Mouse (Mus musculus) forebrain, embryonic 15.5 days (tissue): Measurements from ENCODE around the gene Spred3. TPM values are rescaled to one million over a fixed set of nuclear protein-coding genes. Genes with fewer than 3 reads are reported as not detected.

Experiments used
- ATAC-seq: fragments of 200-750 bp; cut with Nextera tagmentation; replicated peaks from 2 replicates; pipeline ENCODE4 v1.8.0; 2017; ENCODE audit warnings: mild to moderate bottlenecking, moderate TSS enrichment, moderate library complexity
- H3K27ac ChIP-seq: fragments of 300-500 bp; sonication (generic); replicated peaks from 2 replicates; pipeline ENCODE4 v1.5.1; 2015; ENCODE audit warnings: mild to moderate bottlenecking, inconsistent platforms
- H3K27me3 ChIP-seq: fragments of 300-500 bp; sonication (generic); 2 replicates; pipeline ENCODE4 v1.6.1; 2015; ENCODE audit warnings: inconsistent platforms
- H3K36me3 ChIP-seq: fragments of 300-500 bp; sonication (generic); 2 replicates; pipeline ENCODE4 v1.6.1; 2015; ENCODE audit warnings: mild to moderate bottlenecking, inconsistent platforms
- H3K4me1 ChIP-seq: fragments of 300-500 bp; sonication (generic); 2 replicates; pipeline ENCODE4 v1.6.1; 2015; ENCODE audit warnings: inconsistent platforms
- H3K4me2 ChIP-seq: fragments of 300-500 bp; sonication (generic); replicated peaks from 2 replicates; pipeline ENCODE4 v1.6.1; 2015; ENCODE audit warnings: mild to moderate bottlenecking, inconsistent platforms
- H3K4me3 ChIP-seq: fragments of 300-500 bp; sonication (generic); 2 replicates; pipeline ENCODE4 v1.5.1; 2015; ENCODE audit warnings: mild to moderate bottlenecking, inconsistent platforms
- H3K9ac ChIP-seq: fragments of 300-500 bp; sonication (generic); replicated peaks from 2 replicates; pipeline ENCODE4 v1.6.1; 2015; ENCODE audit warnings: mild to moderate bottlenecking, inconsistent platforms
- H3K9me3 ChIP-seq: fragments of 300-500 bp; sonication (generic); 2 replicates; pipeline ENCODE4 v1.6.1; 2016; ENCODE audit warnings: inconsistent platforms
- WGBS: fragments of 180-500 bp; shearing (Covaris S2); methylation state at CpG from one replicate; pipeline ENCODE4 v1.1.7; 2015; ENCODE audit warnings: mixed read lengths; 5-methylcytosine and 5-hydroxymethylcytosine counted together
- polyA plus RNA-seq: library from polyadenylated mRNA; unstranded; fragments of >200 nt; fragmentation: Nextera tagmentation; extraction: Ambion mirVana; gene quantifications from 2 replicates; pipeline ENCODE4 v1.2.1, GENCODE M21; 2015

Spred3 gene
- polyA plus RNA-seq, 1 experiment from 2014 or later = 6.4 TPM

DNA sequence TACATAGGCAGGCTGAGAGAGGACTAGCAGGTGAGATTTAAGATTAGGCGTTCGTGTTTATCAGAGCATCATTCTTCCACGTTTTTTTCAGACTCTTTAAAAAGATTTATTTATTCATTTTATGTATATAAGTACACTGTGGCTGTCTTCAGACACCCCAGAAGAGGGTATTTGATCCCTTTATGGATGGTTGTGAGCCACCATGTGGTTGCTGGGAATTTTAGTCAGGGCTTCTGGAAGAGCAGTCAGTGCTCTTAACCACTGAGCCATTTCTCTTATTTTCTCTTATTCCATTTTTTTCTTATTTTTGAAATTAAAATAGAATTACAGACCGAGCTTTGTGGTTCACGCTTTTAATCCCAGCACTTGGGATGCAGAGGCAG, 10.6 kb upstream of the Spred3 start:
- peak overlapping the region; percentile 66; the same call in 1 of the 2 replicates for H3K9ac ChIP-seq
- H3K4me1 ChIP-seq = peaks cover 19% of the 10 kb centered on the region
- ATAC-seq = peak; percentile 57
- peak overlapping the region; percentile 44 for H3K4me2 ChIP-seq
- 38% methylated on average over 5 of the region's 5 CpGs for WGBS
- H3K36me3 ChIP-seq = peaks cover 8% of the 10 kb centered on the region
- H3K27me3 ChIP-seq = no peaks in the 10 kb centered on the region
- H3K9me3 ChIP-seq = no peaks in the 10 kb centered on the region
- peak overlapping the region; percentile 57 for H3K27ac ChIP-seq
- H3K4me3 ChIP-seq = peak overlapping the region; percentile 56

DNA sequence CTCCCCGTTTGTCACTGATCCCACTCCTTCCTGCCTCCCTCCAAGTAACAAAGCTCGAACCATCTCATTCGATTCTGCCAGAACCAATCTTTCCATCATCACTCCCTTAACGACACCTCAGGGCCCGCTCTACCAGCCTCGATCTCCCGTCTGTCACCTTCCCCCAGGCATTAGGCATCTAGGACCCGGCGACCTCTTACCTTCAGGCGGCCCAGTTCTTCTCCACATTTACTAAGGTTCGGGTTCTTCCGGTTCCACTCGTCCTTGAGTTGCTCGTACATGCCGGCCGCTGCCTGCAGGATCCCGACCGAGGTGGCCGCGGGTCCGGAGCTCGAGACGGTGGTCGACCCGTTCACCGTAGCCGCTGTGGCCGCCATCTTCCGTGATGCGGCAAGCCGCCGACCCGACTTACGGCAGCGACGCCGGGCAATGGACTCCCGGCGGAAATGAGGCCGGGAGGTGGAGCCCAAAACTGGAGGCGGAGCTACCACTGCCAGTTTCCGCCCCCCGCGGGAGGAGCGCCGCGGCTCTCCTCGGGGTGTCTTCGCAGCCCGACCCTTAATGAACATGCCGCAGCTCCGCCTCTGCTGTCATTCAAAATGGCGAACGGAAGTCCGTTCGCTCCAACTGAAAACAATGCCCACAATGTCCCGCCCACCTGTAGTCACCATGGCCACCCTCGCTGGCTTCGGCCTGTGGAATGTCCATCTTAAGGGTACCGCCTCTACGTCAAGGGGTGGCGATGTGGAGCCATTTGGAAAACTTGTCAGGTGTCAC, 10.1 kb upstream of the Spred3 start, which contains the start of gene Psmd8:
Psmd8 (minus strand) TSS at position 625 of the 777 bp plus-strand sequence.
- Histone ChIP-seq H3K4me2 (peak within 1 kb of the TSS; percentile 68), H3K4me1 (peaks cover 19% of the 10 kb centered on the region), H3K9ac (peak within 1 kb of the TSS; percentile 66), H3K9me3 (no peaks in the 10 kb centered on the region), H3K36me3 (peaks cover 14% of the 10 kb centered on the region), H3K27ac (peak within 1 kb of the TSS; percentile 57), H3K27me3 (no peaks in the 10 kb centered on the region), H3K4me3 (peak within 1 kb of the TSS; percentile 56)
- ATAC-seq = peak; percentile 95
- under 1% methylated on average over 62 of the region's 62 CpGs for WGBS

DNA sequence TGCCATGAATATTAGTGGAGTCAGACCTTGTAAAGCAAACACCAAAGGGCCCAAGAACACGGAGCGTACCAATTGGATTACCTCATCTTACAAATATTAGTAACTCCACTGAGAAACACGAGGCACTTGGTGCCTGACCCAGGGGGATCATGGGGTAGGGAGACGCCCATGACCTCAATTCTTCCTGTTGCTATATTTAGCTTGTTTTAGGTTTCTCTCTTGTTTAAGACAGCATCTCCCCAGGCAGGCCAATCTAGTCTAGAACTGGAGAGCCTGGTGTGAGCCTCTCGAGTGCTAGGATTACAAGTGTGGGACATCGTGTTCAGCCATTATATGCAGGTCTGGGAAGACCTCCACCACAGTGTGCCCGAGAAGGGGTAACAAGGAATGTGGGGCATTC, 9.1 kb upstream of the Spred3 start:
- ATAC-seq = no peak
- H3K4me3 ChIP-seq = peak overlapping the region; percentile 56
- H3K4me1 ChIP-seq = peaks cover 19% of the 10 kb centered on the region
- WGBS = 50% methylated on average over 7 of the region's 7 CpGs
- no peak overlapping the region for H3K27ac ChIP-seq
- H3K36me3 ChIP-seq = peaks cover 23% of the 10 kb centered on the region
- H3K27me3 ChIP-seq = peaks cover under 1% of the 10 kb centered on the region; the same call in 1 of the 2 replicates
- peak overlapping the region; percentile 68 for H3K4me2 ChIP-seq
- H3K9ac ChIP-seq = peak overlapping the region; percentile 66
- H3K9me3 ChIP-seq = no peaks in the 10 kb centered on the region

DNA sequence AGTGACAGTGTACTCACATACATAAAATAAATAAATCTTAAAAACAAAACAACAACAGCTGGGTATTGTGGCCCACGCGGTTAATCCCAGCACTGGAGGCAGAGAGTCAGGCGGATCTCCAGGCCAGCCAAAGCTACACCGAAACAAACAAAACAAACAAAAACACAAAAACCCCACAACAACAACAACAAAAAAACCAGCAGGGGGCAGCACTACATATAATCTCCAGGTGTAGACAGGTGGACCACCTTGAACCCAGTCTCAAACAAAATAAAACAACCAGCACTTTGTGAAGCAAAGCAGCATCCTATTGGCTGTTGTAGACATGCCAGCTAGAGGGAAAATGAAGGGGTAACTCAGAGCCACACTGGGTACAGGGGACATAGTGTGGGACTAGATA, 7.9 kb upstream of the Spred3 start:
- Histone ChIP-seq H3K9ac (no peak overlapping the region), H3K27ac (no peak overlapping the region), H3K4me2 (no peak overlapping the region), H3K36me3 (peaks cover 35% of the 10 kb centered on the region), H3K9me3 (no peaks in the 10 kb centered on the region), H3K4me3 (no peak overlapping the region), H3K27me3 (peaks cover 12% of the 10 kb centered on the region), H3K4me1 (peaks cover 19% of the 10 kb centered on the region)
- WGBS = 82% methylated on average over 4 of the region's 4 CpGs
- no peak for ATAC-seq

DNA sequence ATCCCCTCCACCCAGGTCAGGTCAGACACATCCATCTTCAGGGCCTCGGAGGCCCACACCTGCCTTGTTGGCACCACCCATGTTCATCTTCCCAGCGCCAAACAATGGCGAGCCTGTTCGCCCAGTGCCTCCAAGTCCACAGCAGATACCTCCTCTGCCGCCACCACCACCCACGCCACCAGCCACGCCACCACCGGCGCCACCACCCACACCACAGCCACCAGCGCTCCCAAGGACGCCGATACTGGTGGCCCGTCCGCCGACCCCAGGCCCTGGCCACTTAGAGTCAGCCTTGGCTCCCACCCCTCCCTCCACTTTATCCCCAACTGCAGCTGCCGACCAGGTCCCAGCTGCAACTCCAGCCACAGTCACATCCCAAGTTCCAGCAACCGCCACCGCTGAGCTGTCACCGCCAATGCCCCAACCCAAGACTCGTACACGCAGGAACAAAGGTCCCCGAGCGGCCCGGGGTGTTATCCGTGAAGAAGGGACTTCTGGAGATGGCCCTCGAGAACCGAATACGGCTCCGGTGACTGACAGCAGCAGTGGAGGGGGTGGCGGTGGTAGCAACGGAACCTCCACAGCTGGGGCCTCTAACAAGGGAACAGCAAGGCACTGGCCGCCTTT, 2.3 kb upstream of the Spred3 start:
- Histone ChIP-seq H3K4me3 (no peak overlapping the region), H3K4me1 (peaks cover 40% of the 10 kb centered on the region), H3K9me3 (no peaks in the 10 kb centered on the region), H3K4me2 (no peak overlapping the region), H3K27ac (no peak overlapping the region), H3K9ac (no peak overlapping the region), H3K27me3 (peaks cover 37% of the 10 kb centered on the region), H3K36me3 (peaks cover 39% of the 10 kb centered on the region)
- WGBS = 33% methylated on average over 32 of the region's 32 CpGs
- ATAC-seq = no peak

DNA sequence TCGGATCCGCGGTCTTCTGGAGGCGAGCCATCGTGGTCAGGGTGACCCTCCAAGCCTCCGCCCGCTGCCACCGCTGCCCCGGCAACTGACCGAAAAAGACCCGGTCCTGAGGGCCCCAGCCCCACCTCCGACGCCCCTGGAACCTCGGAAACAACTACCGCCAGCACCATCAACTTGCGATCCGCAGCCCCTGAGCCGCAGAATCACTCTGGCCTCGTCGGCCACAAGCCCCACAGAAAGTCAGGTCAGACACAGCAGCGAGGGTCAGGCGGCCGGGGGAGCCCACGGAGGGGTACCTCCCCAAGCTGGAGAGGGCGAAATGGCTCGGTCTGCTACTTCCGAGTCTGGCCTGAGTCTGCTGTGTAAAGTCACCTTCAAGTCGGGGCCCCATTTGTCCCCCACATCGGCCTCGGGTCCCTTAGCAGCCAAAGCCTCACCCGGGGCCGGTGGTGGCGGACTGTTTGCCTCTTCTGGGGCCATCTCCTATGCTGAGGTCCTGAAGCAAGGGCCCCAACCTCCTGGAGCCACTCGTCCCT, 1.4 kb upstream of the Spred3 start:
- Histone ChIP-seq H3K9ac (no peak overlapping the region; the same call in 1 of the 2 replicates), H3K27me3 (peaks cover 37% of the 10 kb centered on the region)

DNA sequence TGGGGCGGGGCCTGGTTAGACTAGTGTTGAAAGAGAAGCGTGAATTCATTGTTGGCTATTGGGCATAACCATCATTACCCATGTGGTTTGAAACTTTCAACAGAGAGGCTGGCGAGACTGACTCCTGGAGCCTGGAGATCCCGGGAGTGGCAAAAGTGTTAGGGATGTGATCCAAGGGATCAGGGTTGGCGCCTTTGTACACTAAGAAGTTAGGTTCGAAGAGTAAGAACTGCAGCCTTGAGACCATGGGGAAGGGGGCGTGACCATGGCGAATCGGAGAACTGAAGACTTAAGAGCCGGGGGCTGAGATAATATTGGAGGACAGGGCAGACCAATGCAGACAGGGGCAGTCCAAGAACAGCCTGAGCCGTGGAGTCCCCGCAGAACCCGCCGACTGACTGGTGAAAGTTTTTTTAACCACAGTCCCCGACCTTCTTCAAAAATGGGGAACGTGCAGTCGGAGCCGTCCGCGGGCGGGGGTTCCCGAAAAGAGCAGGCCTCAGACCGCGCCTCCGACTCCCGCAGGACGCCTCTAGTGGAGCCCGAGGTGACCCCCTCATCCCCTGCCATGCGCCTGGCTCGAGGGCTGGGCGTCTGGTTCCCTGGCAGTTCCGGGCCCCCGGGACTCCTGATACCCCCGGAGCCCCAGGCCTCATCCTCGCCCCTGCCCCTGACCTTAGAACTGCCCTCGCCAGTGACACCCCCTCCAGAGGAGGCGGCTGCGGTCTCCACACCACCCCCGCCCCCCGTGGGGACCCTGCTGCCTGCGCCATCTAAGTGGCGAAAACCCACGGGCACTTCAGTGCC, 747 bp upstream of the Spred3 start:
- peak overlapping the region; percentile 83 for H3K4me3 ChIP-seq
- no peak overlapping the region; the same call in 1 of the 2 replicates for H3K9ac ChIP-seq

More for the DNA sequence above, 1.4 kb upstream of the Spred3 start:
- Histone ChIP-seq H3K4me1 (peaks cover 40% of the 10 kb centered on the region), H3K9me3 (no peaks in the 10 kb centered on the region), H3K36me3 (peaks cover 39% of the 10 kb centered on the region), H3K4me2 (peak overlapping the region; percentile 82), H3K27ac (no peak overlapping the region), H3K4me3 (peak overlapping the region; percentile 83)
- ATAC-seq = no peak
- 6% methylated on average over 34 of the region's 34 CpGs for WGBS

DNA sequence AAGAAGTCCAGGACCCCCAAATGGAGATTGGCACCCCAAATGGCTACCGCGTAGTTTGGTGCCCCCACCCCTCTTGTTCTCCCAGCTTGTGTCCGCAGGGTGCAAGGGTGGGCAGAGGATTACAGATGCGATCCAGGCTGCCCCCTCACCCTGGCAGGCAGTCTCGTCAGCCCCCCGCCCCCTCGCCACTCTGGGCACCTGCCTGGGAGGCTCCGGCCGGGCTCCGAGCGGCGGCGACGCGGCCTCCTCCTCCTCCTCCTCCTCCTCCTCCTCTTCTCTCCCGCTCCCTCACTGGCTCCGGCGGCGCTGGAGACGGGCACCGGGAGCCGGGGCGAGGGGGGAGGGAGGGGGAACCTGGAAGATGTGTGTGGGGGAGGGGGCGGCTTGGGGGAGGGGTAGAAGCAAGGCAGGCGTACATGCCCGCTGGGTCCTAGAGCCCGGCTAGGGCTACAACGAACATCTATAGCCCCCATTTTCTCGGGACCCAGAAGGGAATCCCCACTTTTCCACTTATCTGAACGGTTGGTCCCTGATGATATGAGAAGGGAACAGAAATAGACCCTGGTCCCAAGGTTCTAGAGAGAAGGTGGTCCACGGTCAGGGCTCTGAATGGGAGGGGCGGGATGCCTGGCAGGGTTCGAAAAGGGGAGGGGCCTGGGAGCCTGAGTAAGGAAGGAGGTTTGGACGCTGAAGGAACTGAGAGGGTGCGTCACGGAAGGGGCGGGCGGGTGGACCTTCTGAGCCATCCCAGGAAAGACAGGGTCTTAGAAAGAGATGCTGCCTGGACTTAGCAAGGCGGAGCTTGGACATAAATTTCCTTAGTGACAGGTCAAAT, 763 bp downstream of the Spred3 start:
- H3K9me3 ChIP-seq = no peaks in the 10 kb centered on the region
- H3K36me3 ChIP-seq = peaks cover 17% of the 10 kb centered on the region
- H3K27ac ChIP-seq = peak overlapping the region; percentile 86
- peak overlapping the region; percentile 83 for H3K4me3 ChIP-seq
- peaks cover 37% of the 10 kb centered on the region for H3K27me3 ChIP-seq
- H3K4me1 ChIP-seq = peaks cover 40% of the 10 kb centered on the region
- H3K4me2 ChIP-seq = peak overlapping the region; percentile 82
- peak; percentile 85 for ATAC-seq
- peak overlapping the region; percentile 67 for H3K9ac ChIP-seq
- under 1% methylated on average over 34 of the region's 39 CpGs for WGBS

More for the DNA sequence above, 747 bp upstream of the Spred3 start:
- no peak overlapping the region for H3K27ac ChIP-seq
- H3K36me3 ChIP-seq = peaks cover 32% of the 10 kb centered on the region
- ATAC-seq = no peak
- H3K27me3 ChIP-seq = peaks cover 37% of the 10 kb centered on the region
- peak overlapping the region; percentile 82 for H3K4me2 ChIP-seq
- WGBS = 1% methylated on average over 43 of the region's 43 CpGs
- no peaks in the 10 kb centered on the region for H3K9me3 ChIP-seq
- peaks cover 40% of the 10 kb centered on the region for H3K4me1 ChIP-seq

DNA sequence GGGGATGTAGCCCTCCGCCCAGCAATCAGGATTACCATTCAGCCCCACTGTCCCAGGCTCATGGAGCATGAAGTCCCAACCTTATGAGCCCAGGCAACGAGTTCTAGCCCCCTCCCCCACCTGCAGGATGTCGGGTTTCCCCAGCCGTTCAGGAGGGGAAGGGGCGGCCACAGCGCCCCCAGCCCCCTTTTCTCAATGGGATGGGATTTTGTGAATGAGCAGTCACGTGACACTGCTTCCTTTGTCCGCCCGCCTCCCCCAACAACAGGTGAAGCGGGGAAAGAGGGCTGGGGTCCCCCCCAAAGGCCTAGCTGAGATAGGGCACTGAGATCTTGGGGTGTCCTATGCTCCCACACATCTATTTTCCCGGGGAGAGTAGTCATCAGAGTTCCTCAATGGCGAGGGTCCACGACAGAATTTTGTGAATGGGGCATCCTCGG, 1.4 kb downstream of the Spred3 start:
- peak overlapping the region; percentile 83 for H3K4me3 ChIP-seq
- H3K36me3 ChIP-seq = peaks cover 11% of the 10 kb centered on the region
- H3K27me3 ChIP-seq = peaks cover 32% of the 10 kb centered on the region
- ATAC-seq = peak; percentile 42
- under 1% methylated on average over 14 of the region's 14 CpGs for WGBS
- H3K27ac ChIP-seq = peak overlapping the region; percentile 86
- H3K9ac ChIP-seq = peak overlapping the region; percentile 67
- H3K9me3 ChIP-seq = no peaks in the 10 kb centered on the region
- peak overlapping the region; percentile 82 for H3K4me2 ChIP-seq
- peaks cover 40% of the 10 kb centered on the region for H3K4me1 ChIP-seq

DNA sequence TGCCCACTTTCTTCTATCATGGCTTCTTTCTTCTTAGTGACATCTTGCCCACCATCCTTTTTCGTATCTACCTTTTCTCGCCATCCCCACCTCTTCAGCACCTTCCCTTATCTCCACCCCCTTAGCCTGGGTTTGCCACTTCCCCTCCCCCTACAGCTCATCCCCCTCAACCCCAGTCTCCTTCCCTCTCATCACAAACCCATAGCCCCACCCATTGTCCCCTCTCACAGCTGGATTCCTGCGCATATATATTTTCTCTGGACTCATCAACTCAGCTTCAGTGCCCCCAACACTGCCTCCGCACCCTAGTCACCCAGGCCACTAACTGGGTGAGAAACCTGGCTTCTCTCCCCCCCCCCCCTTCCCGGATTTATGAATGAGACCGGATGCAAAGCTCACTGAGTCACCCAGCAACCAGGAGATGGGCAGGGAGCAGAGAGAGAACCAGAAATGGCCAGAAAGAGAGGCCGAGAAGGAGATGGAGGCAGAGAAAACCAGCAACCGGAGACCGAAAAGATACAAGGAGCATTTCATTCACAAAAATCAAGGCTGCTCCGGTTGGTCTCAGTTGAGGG, 2.0 kb downstream of the Spred3 start:
- ATAC-seq = no peak
- 1% methylated on average over 10 of the region's 10 CpGs for WGBS
- Histone ChIP-seq H3K4me2 (peak overlapping the region; percentile 82), H3K4me3 (peak overlapping the region; percentile 83), H3K9me3 (no peaks in the 10 kb centered on the region), H3K36me3 (peaks cover 5% of the 10 kb centered on the region; the same call in 1 of the 2 replicates), H3K27ac (peak overlapping the region; percentile 86; the same call in 1 of the 2 replicates), H3K4me1 (peaks cover 40% of the 10 kb centered on the region), H3K9ac (peak overlapping the region; percentile 67), H3K27me3 (peaks cover 26% of the 10 kb centered on the region)
